Mouse (Mus musculus) testis, postnatal 10 days (tissue): ENCODE measurements around the gene Srl.
A peak's percentile ranks its signal among the peaks of the same experiment; 100 is the strongest.
"Not testable (repeated sequence)": the region's sequence is repeated elsewhere in the genome, so short reads cannot be mapped to it uniquely, and the experiment has no call there.

Experiments used
- DNase-seq: peaks from one replicate; pipeline ENCODE4 v3.0.0; 2021; ENCODE audit warnings: low spot score

Srl gene

GRCm38 (mm10) chr16:4552829-4553550, 11.4 kb upstream of the Srl start:
- peak; percentile 63 for DNase-seq

GRCm38 (mm10) chr16:4551885-4552284, 10.3 kb upstream of the Srl start:
- DNase-seq = no peak

- peak; percentile 85 for DNase-seq
Observed at GRCm38 (mm10) chr16:4551056-4551455, 9.4 kb upstream of the Srl start.

GRCm38 (mm10) chr16:4548953-4549688, 7.5 kb upstream of the Srl start:
- DNase-seq = peak; percentile 60

- DNase-seq = no peak
Observed at GRCm38 (mm10) chr16:4547611-4548010, 6.0 kb upstream of the Srl start.

GRCm38 (mm10) chr16:4546838-4547237, 5.2 kb upstream of the Srl start:
- DNase-seq = no peak

GRCm38 (mm10) chr16:4544845-4545244, 3.2 kb upstream of the Srl start:
- DNase-seq = peak; percentile 51

- no peak for DNase-seq
Observed at GRCm38 (mm10) chr16:4543266-4543665, 1.6 kb upstream of the Srl start.

- no peak for DNase-seq
Observed at GRCm38 (mm10) chr16:4542236-4542774, 689 bp upstream of the Srl start.

GRCm38 (mm10) chr16:4541033-4541432, 583 bp downstream of the Srl start:
- no peak for DNase-seq

- no peak for DNase-seq
Observed at GRCm38 (mm10) chr16:4540064-4540775, 1.4 kb downstream of the Srl start.

GRCm38 (mm10) chr16:4539521-4539920, 2.1 kb downstream of the Srl start:
- no peak for DNase-seq

GRCm38 (mm10) chr16:4537616-4538358, 3.8 kb downstream of the Srl start:
- DNase-seq = no peak

GRCm38 (mm10) chr16:4527373-4527772, 14.2 kb downstream of the Srl start:
- DNase-seq = not testable (repeated sequence)

GRCm38 (mm10) chr16:4523313-4524004, 18.2 kb downstream of the Srl start:
- no peak for DNase-seq

GRCm38 (mm10) chr16:4522879-4523278, 18.7 kb downstream of the Srl start:
- no peak for DNase-seq

GRCm38 (mm10) chr16:4521735-4522530, 19.7 kb downstream of the Srl start:
- no peak for DNase-seq

GRCm38 (mm10) chr16:4521074-4521667, 20.4 kb downstream of the Srl start:
- DNase-seq = no peak

GRCm38 (mm10) chr16:4520673-4521072, 20.9 kb downstream of the Srl start:
- no peak for DNase-seq

- DNase-seq = no peak
Observed at GRCm38 (mm10) chr16:4519825-4520224, 21.8 kb downstream of the Srl start.
